Mouse (Mus musculus): Measurements from ENCODE around the gene Phf3. TPM values are rescaled to one million over a fixed set of nuclear protein-coding genes. Genes with fewer than 3 reads are reported as not detected.
A peak's percentile ranks its signal among the peaks of the same experiment; 100 is the strongest.
"Not testable (repeated sequence)": the region's sequence is repeated elsewhere in the genome, so short reads cannot be mapped to it uniquely, and the experiment has no call there.

The Phf3 gene
- 52.4 and 58.5 TPM in 2 replicates for polyA plus RNA-seq (2012; rRNA removed)

- DNase-seq (ENCODE audit: extremely low spot score in 1 of 2, low spot score in 1 of 2): peak; percentile 74 to 84
Observed at GRCm38 (mm10) chr1:30873541-30874260, at the start of gene Phf3. Phf3 (minus strand) TSS chr1:30873921.

- no peak for DNase-seq (ENCODE audit: extremely low spot score in 1 of 2, low spot score in 1 of 2)
Observed at GRCm38 (mm10) chr1:30922237-30922636, 48.5 kb upstream of the Phf3 start.

DNA sequence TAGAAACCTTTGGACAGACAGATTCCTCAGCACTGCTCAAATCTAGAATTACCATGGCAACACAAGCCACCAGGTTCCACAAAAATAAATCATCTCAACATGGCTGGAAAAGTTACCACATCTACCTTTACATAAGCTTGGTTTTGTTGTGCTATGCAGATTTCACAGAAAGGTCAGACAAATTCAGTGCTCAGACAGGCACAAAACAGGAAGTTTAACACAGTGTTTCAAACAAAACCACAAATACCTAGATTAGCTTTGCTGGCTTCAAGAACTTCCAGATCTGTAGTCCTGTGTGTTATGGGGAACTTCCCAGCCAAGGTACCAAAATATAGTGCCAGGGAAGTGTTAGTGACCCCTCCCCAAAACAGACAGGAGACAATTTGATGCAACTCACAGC is 47.5 kb upstream of the Phf3 start:
- DNase-seq (ENCODE audit: extremely low spot score in 1 of 2, low spot score in 1 of 2): no peak

- no peak for DNase-seq (ENCODE audit: extremely low spot score in 1 of 2, low spot score in 1 of 2)
Observed at GRCm38 (mm10) chr1:30920620-30921177, 47.0 kb upstream of the Phf3 start.

DNA sequence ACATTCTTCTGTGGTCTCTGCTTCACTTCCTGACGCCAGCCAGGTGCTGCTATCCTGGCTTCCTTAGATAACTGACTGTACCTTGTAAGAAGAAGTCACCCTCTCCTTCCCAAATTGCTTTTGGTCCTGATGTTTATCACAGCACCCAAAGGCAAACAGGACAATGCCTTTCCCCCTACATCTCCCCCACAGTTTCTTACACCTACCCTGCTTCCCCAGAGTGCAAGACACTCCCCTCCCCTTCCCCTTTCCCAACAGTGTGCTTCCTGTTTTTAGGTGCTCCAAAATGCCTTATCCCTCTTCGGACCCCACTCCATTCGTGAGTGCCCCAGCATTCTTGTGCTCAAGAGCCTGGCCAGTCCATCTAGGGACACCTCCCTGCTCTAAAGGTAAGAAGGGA is 36.5 kb upstream of the Phf3 start:
- no peak for DNase-seq (ENCODE audit: extremely low spot score in 1 of 2, low spot score in 1 of 2)

DNA sequence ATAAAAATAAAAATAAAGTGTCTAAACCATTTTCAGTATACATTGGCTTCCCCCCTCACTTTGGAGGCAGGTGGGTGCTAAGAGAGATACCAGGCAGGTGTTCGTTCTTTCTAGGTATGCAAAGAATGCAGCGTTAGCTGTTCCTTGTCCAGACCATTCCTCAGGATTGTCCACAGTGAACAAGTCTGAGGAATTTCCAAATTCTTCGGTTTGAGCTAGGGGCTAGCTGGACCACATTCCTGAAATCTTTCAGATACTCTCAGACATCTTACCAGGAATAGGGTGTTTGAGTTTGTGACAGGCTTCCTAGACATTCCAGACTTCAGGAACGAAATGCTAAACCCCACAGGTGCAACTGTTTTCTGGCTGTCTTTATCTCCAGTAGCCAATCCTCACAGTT is 35.1 kb upstream of the Phf3 start:
- DNase-seq (ENCODE audit: extremely low spot score in 1 of 2, low spot score in 1 of 2): no peak

DNA sequence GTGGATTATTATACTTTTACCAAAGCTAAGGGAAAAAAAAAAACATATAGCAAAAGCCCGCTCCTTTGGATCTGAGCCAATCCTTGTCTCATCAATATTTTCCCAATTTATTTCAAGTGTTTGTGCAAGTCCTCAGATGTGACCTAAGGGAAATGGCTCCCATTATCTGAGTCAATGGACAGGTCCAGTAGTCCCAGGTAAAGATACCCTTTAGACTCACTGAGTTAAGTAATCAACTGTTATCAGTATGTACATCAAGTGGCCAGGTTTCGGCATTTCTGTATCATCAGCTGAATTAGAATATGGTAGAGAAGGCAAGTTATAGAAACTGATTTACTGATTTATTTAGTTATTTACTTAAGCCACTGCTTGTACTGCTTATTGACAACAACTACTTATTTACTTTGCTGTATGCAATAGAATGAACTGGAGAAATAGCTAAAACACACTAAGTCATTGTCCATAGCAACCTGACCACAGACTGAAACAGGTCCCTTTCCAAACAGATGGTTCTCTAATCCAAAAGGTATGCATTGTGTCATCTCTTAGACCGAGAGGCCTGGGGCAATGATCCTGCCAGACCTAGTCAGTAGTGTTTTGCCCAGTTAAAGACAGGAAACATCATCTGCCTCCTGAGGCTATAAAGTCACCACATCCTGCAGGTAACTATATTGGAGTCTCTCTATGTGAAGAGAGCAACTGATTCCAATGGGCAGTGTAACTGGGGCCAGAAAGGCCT is 29.9 kb upstream of the Phf3 start:
- no peak for DNase-seq (ENCODE audit: extremely low spot score in 1 of 2, low spot score in 1 of 2)

- no peak for DNase-seq (ENCODE audit: extremely low spot score in 1 of 2, low spot score in 1 of 2)
Observed at GRCm38 (mm10) chr1:30898691-30899090, 25.0 kb upstream of the Phf3 start.

- not testable (repeated sequence) for DNase-seq (ENCODE audit: extremely low spot score in 1 of 2, low spot score in 1 of 2)
Observed at GRCm38 (mm10) chr1:30895366-30895765, 21.6 kb upstream of the Phf3 start.

GRCm38 (mm10) chr1:30883806-30884205 is 10.1 kb upstream of the Phf3 start:
- not testable (repeated sequence) for DNase-seq (ENCODE audit: extremely low spot score in 1 of 2, low spot score in 1 of 2)

DNA sequence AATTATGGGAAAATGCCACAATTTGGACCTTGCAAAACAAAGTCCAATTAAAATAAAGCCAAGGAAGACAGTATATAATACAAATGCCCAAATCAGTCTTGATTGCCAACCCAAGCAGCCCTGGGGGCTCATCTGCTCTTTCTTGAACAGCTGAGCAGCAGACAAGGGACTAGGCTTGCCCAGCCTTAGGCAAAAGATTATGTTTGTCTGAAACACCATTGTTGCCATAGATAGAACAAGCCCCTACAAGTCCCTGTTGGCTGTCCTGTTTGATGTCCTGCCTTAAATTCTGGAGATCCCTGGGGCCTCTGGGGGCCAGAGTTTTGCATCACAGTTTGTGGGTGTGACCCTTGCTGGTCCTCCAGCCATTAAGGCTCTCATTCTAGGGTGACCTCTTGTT is 2.0 kb upstream of the Phf3 start:
- DNase-seq (ENCODE audit: extremely low spot score in 1 of 2, low spot score in 1 of 2): no peak

DNA sequence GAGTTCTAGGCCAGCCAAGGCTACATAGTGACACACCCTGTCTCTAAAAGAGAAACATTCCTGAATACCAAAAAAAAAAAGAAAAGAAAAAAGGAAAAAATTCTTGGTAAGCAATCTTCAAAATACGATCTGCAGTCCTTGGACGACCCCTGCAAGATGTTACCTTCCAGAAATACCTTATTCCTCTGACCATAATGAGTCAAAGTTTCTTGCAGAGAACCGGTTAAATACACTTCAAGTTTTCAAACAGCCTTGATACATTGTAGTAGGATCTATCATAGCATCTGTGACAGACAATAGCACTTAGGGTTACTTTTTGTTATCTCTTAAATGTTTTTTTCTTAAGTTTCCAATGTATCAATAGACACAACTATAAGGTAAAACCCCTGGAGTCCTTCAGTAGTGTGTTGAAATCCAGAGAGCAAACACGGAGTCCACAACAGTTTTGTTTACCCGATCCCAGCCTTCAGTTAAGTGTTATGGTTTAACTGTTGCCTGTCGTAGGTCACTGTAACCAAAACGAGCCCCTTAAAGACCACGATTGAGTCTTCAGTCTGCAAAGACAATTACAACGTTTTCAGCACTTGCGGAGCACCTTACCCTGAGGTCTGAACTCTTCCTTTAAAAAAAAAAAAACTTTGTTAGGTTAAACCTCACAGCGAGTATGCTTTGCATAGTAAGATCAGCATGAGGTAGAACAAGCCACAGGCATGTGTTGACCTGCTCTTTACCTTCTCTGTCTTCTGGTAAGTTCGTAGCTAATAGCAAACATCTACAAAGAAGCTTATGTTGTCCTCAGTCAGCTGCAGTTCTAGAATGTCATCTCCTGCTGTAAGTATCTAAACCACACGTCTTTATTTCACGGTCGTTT is 775 bp upstream of the Phf3 start:
- no peak for DNase-seq (ENCODE audit: extremely low spot score in 1 of 2, low spot score in 1 of 2)

- DNase-seq (ENCODE audit: extremely low spot score in 1 of 2, low spot score in 1 of 2): peak in 1 of 2 experiments; percentile 28
Observed at GRCm38 (mm10) chr1:30872836-30873540, 733 bp downstream of the Phf3 start.

DNA sequence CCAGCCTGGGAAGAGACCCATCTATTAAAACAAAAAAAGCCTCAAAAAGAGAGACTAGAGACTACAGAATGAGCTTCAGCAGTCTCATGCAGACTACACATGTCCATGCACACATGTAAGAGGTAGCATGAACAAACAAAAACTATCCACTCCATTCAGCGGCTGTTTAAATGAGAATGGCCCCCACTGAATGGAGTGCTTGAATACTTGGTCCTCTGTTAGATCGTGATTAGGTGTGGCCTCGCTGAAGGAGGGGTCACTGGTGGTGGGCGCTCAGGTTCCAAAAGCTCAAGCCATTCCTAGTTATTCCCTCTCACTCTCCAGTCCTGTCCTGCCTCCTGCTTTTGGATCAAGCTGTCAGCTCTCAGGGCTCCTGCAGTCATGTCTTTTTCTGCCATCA is 5.9 kb downstream of the Phf3 start:
- no peak for DNase-seq (ENCODE audit: extremely low spot score in 1 of 2, low spot score in 1 of 2)

- DNase-seq (ENCODE audit: extremely low spot score in 1 of 2, low spot score in 1 of 2): no peak
Observed at GRCm38 (mm10) chr1:30852518-30852917, 21.2 kb downstream of the Phf3 start.

GRCm38 (mm10) chr1:30851920-30852319 is 21.8 kb downstream of the Phf3 start:
- DNase-seq (ENCODE audit: extremely low spot score in 1 of 2, low spot score in 1 of 2): no peak

GRCm38 (mm10) chr1:30850906-30851305 is 22.8 kb downstream of the Phf3 start:
- DNase-seq (ENCODE audit: extremely low spot score in 1 of 2, low spot score in 1 of 2): no peak

GRCm38 (mm10) chr1:30849955-30850354 is 23.8 kb downstream of the Phf3 start:
- no peak for DNase-seq (ENCODE audit: extremely low spot score in 1 of 2, low spot score in 1 of 2)

GRCm38 (mm10) chr1:30847706-30848105 is 26.0 kb downstream of the Phf3 start:
- no peak for DNase-seq (ENCODE audit: extremely low spot score in 1 of 2, low spot score in 1 of 2)

- no peak for DNase-seq (ENCODE audit: extremely low spot score in 1 of 2, low spot score in 1 of 2)
Observed at GRCm38 (mm10) chr1:30839662-30840061, 34.1 kb downstream of the Phf3 start.
